Mouse (Mus musculus) limb, embryonic 11.5 days (tissue): ENCODE results near the gene Nrp2. TPM values are rescaled to one million over a fixed set of nuclear protein-coding genes. Genes with fewer than 3 reads are reported as not detected.

ENCODE experiments used
- ATAC-seq: fragments of 200-750 bp; cut with Nextera tagmentation; 2 replicates; pipeline ENCODE4 v1.8.0; 2017; ENCODE audit warnings: low read depth; ENCODE audit not compliant: insufficient number of reproducible peaks, low FRiP score, low TSS enrichment
- DNase-seq: peaks from one replicate; pipeline ENCODE4 v3.0.0-alpha.2; 2015; ENCODE audit warnings: low spot score
- H3K27ac ChIP-seq: fragments of 300-500 bp; sonication (generic); replicated peaks from 2 replicates; pipeline ENCODE4 v1.5.1; 2014; ENCODE audit warnings: low read depth, mild to moderate bottlenecking, low read length
- H3K27me3 ChIP-seq: fragments of 300-500 bp; sonication (generic); 2 replicates; pipeline ENCODE4 v1.6.1; 2014; ENCODE audit warnings: mild to moderate bottlenecking, low read length, mixed read lengths; ENCODE audit not compliant: control insufficient read depth, insufficient read depth
- H3K36me3 ChIP-seq: fragments of 300-500 bp; sonication (generic); 2 replicates; pipeline ENCODE4 v1.6.1; 2014; ENCODE audit warnings: mild to moderate bottlenecking, low read length, moderate library complexity, mixed read lengths; ENCODE audit not compliant: control insufficient read depth, insufficient read depth
- H3K4me1 ChIP-seq: fragments of 300-500 bp; sonication (generic); 2 replicates; pipeline ENCODE4 v1.6.1; 2014; ENCODE audit warnings: low read length, mixed read lengths; ENCODE audit not compliant: control insufficient read depth, insufficient read depth
- H3K4me2 ChIP-seq: fragments of 300-500 bp; sonication (generic); 2 replicates; pipeline ENCODE4 v1.6.1; 2014; ENCODE audit warnings: low read depth, mild to moderate bottlenecking, moderate library complexity; ENCODE audit not compliant: severe bottlenecking
- H3K4me3 ChIP-seq: fragments of 300-500 bp; sonication (generic); 2 replicates; pipeline ENCODE4 v1.5.1; 2014; ENCODE audit warnings: low read depth, low read length
- H3K9ac ChIP-seq: fragments of 300-500 bp; sonication (generic); 2 replicates; pipeline ENCODE4 v1.6.1; 2014; ENCODE audit warnings: mild to moderate bottlenecking, low read length
- H3K9me3 ChIP-seq: fragments of 300-500 bp; sonication (generic); 2 replicates; pipeline ENCODE4 v1.6.1; 2016; ENCODE audit warnings: low read length; ENCODE audit not compliant: control insufficient read depth
- WGBS: fragments of 180-500 bp; shearing (Covaris S2); extraction: QIAGEN DNeasy Blood & Tissue Kit; methylation state at CpG from one replicate; pipeline ENCODE4 v1.1.7; 2014; 5-methylcytosine and 5-hydroxymethylcytosine counted together
- polyA plus RNA-seq: library from polyadenylated mRNA; unstranded; fragments of >200 nt; fragmentation: Nextera tagmentation; extraction: Ambion mirVana; gene quantifications from 2 replicates; pipeline ENCODE4 v1.2.1, GENCODE M21; 2014

Gene Nrp2
- polyA plus RNA-seq, 1 experiment from 2014 or later = 58.9 TPM

DNA sequence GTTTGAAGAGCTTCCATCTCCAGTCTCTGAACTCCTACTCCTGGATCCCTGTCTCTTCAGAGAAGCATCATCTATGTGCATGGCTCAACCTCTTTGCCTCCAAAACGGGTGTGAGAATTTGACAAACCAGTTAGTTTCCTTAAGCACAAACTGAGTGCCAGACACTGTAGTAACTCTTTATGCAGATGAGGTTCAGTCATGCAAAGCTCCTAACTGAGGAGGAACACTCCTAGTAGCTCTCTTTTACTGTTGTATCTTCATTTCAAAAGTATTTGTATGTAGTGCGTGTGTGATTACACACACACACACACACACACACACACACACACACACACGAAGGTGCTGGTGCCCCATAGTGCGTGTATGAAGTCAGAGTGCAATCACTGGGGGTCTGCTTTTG, 32.8 kb downstream of the Nrp2 start:
- Histone ChIP-seq H3K36me3 (peaks cover 8% of the 10 kb centered on the region; the same call in 1 of the 2 replicates), H3K27me3 (no peaks in the 10 kb centered on the region), H3K27ac (no peak overlapping the region), H3K4me1 (no peaks in the 10 kb centered on the region), H3K9ac (no peak overlapping the region), H3K4me3 (no peak overlapping the region), H3K4me2 (no peak overlapping the region), H3K9me3 (no peaks in the 10 kb centered on the region)
- DNase-seq = no peak
- ATAC-seq = no peak
- 81% methylated on average over 4 of the region's 4 CpGs for WGBS

- no peak overlapping the region for H3K27ac ChIP-seq
- WGBS = 51% methylated on average over 8 of the region's 8 CpGs
These were observed 33.4 kb downstream of the Nrp2 start for GRCm38 (mm10) chr1:62736455-62737012.

DNA sequence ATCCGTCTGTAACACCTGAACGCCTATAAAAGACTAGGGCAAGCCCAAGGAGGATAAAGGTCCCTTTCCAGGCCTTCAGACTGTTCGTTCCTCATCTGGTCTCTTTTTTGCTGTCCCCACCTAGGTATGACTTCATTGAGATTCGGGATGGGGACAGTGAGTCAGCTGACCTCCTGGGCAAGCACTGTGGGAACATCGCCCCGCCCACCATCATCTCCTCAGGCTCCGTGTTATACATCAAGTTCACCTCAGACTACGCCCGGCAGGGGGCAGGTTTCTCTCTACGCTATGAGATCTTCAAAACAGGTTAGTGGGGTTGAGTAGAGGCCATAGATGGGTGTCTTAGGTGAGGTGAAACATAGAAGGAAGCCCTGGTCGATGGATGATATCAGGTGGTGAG, 35.1 kb downstream of the Nrp2 start:
- no peak overlapping the region for H3K27ac ChIP-seq
- WGBS = 94% methylated on average over 11 of the region's 11 CpGs
- no peaks in the 10 kb centered on the region for H3K9me3 ChIP-seq
- H3K27me3 ChIP-seq = no peaks in the 10 kb centered on the region
- ATAC-seq (no peak), DNase-seq (no peak)
- no peak overlapping the region for H3K9ac ChIP-seq
- H3K4me3 ChIP-seq = no peak overlapping the region
- peaks cover 8% of the 10 kb centered on the region; the same call in 1 of the 2 replicates for H3K36me3 ChIP-seq
- H3K4me2 ChIP-seq = no peak overlapping the region
- H3K4me1 ChIP-seq = no peaks in the 10 kb centered on the region; the same call in 1 of the 2 replicates

More at GRCm38 (mm10) chr1:62736455-62737012, 33.4 kb downstream of the Nrp2 start:
- Histone ChIP-seq H3K9ac (no peak overlapping the region), H3K4me2 (no peak overlapping the region), H3K4me3 (no peak overlapping the region), H3K4me1 (no peaks in the 10 kb centered on the region), H3K27me3 (no peaks in the 10 kb centered on the region), H3K36me3 (peaks cover 8% of the 10 kb centered on the region; the same call in 1 of the 2 replicates), H3K9me3 (no peaks in the 10 kb centered on the region)
- ATAC-seq (no peak), DNase-seq (no peak)

- H3K27ac ChIP-seq = no peak overlapping the region
- peaks cover 8% of the 10 kb centered on the region; the same call in 1 of the 2 replicates for H3K36me3 ChIP-seq
- WGBS = 49% methylated on average over 3 of the region's 3 CpGs
These were observed 39.0 kb downstream of the Nrp2 start for GRCm38 (mm10) chr1:62742092-62742491.

GRCm38 (mm10) chr1:62743064-62743694, 40.1 kb downstream of the Nrp2 start:
- DNase-seq = no peak
- Histone ChIP-seq H3K36me3 (peaks cover 12% of the 10 kb centered on the region; the same call in 1 of the 2 replicates), H3K27ac (no peak overlapping the region), H3K27me3 (no peaks in the 10 kb centered on the region), H3K4me2 (no peak overlapping the region), H3K4me3 (no peak overlapping the region), H3K4me1 (no peaks in the 10 kb centered on the region; the same call in 1 of the 2 replicates), H3K9ac (no peak overlapping the region), H3K9me3 (no peaks in the 10 kb centered on the region)
- ATAC-seq = no peak
- 30% methylated on average over 8 of the region's 8 CpGs for WGBS

More at GRCm38 (mm10) chr1:62742092-62742491, 39.0 kb downstream of the Nrp2 start:
- Histone ChIP-seq H3K9ac (no peak overlapping the region), H3K9me3 (no peaks in the 10 kb centered on the region), H3K27me3 (no peaks in the 10 kb centered on the region), H3K4me2 (no peak overlapping the region), H3K4me1 (no peaks in the 10 kb centered on the region; the same call in 1 of the 2 replicates), H3K4me3 (no peak overlapping the region)
- ATAC-seq = no peak
- no peak for DNase-seq

GRCm38 (mm10) chr1:62745889-62746288, 42.8 kb downstream of the Nrp2 start:
- Histone ChIP-seq H3K9me3 (no peaks in the 10 kb centered on the region), H3K9ac (no peak overlapping the region), H3K36me3 (peaks cover 6% of the 10 kb centered on the region; the same call in 1 of the 2 replicates), H3K27me3 (no peaks in the 10 kb centered on the region), H3K4me1 (no peaks in the 10 kb centered on the region; the same call in 1 of the 2 replicates), H3K27ac (no peak overlapping the region), H3K4me2 (no peak overlapping the region), H3K4me3 (no peak overlapping the region)
- DNase-seq (no peak), ATAC-seq (no peak)
- 92% methylated on average over 8 of the region's 8 CpGs for WGBS

- no peaks in the 10 kb centered on the region for H3K9me3 ChIP-seq
- 72% methylated on average over 10 of the region's 10 CpGs for WGBS
- peaks cover 8% of the 10 kb centered on the region; the same call in 1 of the 2 replicates for H3K4me1 ChIP-seq
- no peak overlapping the region for H3K27ac ChIP-seq
- H3K4me2 ChIP-seq = no peak overlapping the region
- H3K4me3 ChIP-seq = no peak overlapping the region
- ATAC-seq = no peak
- no peak overlapping the region for H3K9ac ChIP-seq
- H3K27me3 ChIP-seq = no peaks in the 10 kb centered on the region
- DNase-seq = no peak
- H3K36me3 ChIP-seq = peaks cover 6% of the 10 kb centered on the region; the same call in 1 of the 2 replicates
These were observed 44.5 kb downstream of the Nrp2 start for GRCm38 (mm10) chr1:62747421-62748111.

GRCm38 (mm10) chr1:62748361-62748760, 45.3 kb downstream of the Nrp2 start:
- H3K4me1 ChIP-seq = peaks cover 8% of the 10 kb centered on the region; the same call in 1 of the 2 replicates

More at GRCm38 (mm10) chr1:62748361-62748760, 45.3 kb downstream of the Nrp2 start:
- Histone ChIP-seq H3K4me2 (no peak overlapping the region), H3K9me3 (no peaks in the 10 kb centered on the region), H3K27ac (no peak overlapping the region), H3K36me3 (peaks cover 6% of the 10 kb centered on the region; the same call in 1 of the 2 replicates), H3K4me3 (no peak overlapping the region), H3K27me3 (no peaks in the 10 kb centered on the region), H3K9ac (no peak overlapping the region)
- DNase-seq (no peak), ATAC-seq (no peak)
- 76% methylated on average over 3 of the region's 3 CpGs for WGBS
